Mouse (Mus musculus) gastrocnemius, postnatal 25 days (tissue): ENCODE measurements around the gene Cdkn1c. TPM values are rescaled to one million over a fixed set of nuclear protein-coding genes. Genes with fewer than 3 reads are reported as not detected.
A peak's percentile ranks its signal among the peaks of the same experiment; 100 is the strongest.

Source experiments
- DNase-seq: peaks from one replicate; pipeline ENCODE4 v3.0.0; 2022
- long read RNA-seq, 2 experiments: library from polyadenylated mRNA; stranded (forward); transcript quantifications; one replicate each; pipeline ENCODE4 v2.0.0; 2021
- total RNA-seq, 2 experiments: library from RNA; stranded (reverse); gene quantifications; 1 replicate in 1 of 2; 2 replicates in 1 of 2; pipeline ENCODE4 v1.2.3; 2021

Gene Cdkn1c
- 100 to 1,000 TPM in 1 of 2 experiments, 10 to 100 TPM in 1; 95.8 to 152 TPM for total RNA-seq
- long read RNA-seq, experiment 1, transcript Cdkn1c-201 (4 exons, 1,901 nt): major isoform, 35 of 135 reads
- long read RNA-seq, experiment 1, transcript Cdkn1c-202 (4 exons, 1,888 nt): minor isoform, 10 of 135 reads
- long read RNA-seq, experiment 1, transcript Cdkn1c-204 (2 exons, 500 nt): minor isoform, 7 of 135 reads
- long read RNA-seq, experiment 1, partial matches to known transcripts: 3 of 135 reads
- long read RNA-seq, experiment 1, other reads (novel, unspliced or antisense): 80 of 135 reads
- long read RNA-seq, experiment 2, transcript Cdkn1c-202 (4 exons, 1,888 nt): minor isoform, 26 of 328 reads
- long read RNA-seq, experiment 2, transcript Cdkn1c-205 (3 exons, 667 nt): minor isoform, 5 of 328 reads
- long read RNA-seq, experiment 2, transcript Cdkn1c-201 (4 exons, 1,901 nt): major isoform, 75 of 328 reads
- long read RNA-seq, experiment 2, partial matches to known transcripts: 6 of 328 reads
- long read RNA-seq, experiment 2, other reads (novel, unspliced or antisense): 213 of 328 reads

DNA sequence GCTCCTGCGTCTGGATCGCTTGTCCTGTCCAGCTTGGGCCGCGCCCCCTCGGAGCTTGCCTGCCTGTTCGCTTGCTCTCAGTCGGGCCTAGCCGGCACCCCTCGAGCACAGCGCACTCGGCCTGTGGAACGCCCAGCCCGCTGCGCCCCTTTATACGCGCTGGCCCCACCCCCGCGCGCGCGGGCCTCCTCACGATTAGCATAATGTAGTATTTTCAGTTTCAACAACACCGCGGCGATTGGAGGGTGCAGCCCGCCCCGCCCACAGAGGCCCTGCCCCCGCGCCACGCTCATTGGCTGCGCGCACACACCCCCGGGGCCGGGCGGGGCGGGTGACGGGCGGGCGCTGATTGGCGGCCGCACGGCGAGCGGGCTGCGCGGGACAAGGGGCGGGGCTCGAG lies at the start of gene Cdkn1c:
Gene Cdkn1c (minus strand): TSS at position 177 of the 400 bp plus-strand sequence.
- DNase-seq: peak; percentile 94

DNA sequence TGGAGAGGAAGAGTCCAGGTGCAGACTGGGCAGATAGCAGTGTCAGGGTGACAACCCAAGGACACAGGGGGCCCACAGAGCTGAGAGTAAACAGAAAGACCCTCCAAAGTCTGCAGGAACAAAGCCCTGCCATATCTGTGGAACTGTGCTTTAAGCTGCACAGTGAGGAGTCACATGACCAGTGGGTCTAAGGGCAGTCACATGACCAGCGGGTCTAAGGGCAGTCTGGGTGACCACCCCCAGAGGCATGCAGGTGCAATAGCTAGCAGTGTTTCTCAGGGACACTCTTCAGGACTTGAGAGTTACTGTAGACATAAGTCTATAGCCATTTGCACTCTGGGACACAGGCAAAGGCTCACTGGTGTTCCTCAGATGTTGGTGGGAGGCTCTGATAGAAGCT lies 48.7 kb upstream of the Cdkn1c start:
- DNase-seq: no peak

GRCm38 (mm10) chr7:143506675-143507074 lies 45.8 kb upstream of the Cdkn1c start:
- no peak for DNase-seq

DNA sequence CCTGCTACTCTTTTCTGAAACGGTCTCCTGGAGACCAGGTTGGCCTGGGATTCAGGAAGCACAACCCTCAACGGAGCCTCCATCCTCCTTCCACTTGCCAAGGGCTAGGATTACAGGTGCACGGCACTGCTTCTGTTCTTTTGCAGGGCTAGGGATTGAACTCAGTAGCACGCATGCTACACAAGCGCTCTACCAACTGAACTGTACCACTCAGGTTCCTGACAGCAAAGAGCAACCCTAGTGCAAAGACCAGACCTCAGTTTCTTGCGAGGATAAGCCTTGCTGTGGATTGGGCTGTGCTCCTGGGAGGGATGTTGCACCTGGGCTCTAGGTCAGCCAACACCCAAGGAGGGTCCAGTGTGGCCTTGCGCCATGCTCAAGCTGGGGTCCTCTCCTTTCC lies 45.4 kb upstream of the Cdkn1c start:
- DNase-seq: no peak

DNA sequence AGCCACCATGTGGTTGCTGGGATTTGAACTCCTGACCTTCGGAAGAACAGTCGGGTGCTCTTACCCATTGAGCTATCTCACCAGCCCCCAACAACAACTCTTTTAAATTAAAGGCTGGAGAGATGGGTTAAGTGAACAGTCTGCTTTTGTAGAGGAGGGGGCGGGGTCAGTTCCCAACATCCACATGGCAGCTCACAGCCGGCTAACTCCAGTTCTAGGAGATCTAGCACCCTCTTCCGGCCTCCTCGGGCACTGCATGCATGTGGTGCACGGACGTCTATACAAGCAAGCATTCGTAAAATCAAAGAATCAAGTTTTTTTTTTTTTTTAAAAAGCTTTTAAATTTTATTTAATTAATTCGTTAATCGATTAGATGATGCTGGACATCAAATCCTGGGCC lies 45.0 kb upstream of the Cdkn1c start:
- DNase-seq: peak; percentile 46

GRCm38 (mm10) chr7:143505411-143505810 lies 44.6 kb upstream of the Cdkn1c start:
- no peak for DNase-seq

- no peak for DNase-seq
These were observed 43.1 kb upstream of the Cdkn1c start for GRCm38 (mm10) chr7:143503926-143504325.

DNA sequence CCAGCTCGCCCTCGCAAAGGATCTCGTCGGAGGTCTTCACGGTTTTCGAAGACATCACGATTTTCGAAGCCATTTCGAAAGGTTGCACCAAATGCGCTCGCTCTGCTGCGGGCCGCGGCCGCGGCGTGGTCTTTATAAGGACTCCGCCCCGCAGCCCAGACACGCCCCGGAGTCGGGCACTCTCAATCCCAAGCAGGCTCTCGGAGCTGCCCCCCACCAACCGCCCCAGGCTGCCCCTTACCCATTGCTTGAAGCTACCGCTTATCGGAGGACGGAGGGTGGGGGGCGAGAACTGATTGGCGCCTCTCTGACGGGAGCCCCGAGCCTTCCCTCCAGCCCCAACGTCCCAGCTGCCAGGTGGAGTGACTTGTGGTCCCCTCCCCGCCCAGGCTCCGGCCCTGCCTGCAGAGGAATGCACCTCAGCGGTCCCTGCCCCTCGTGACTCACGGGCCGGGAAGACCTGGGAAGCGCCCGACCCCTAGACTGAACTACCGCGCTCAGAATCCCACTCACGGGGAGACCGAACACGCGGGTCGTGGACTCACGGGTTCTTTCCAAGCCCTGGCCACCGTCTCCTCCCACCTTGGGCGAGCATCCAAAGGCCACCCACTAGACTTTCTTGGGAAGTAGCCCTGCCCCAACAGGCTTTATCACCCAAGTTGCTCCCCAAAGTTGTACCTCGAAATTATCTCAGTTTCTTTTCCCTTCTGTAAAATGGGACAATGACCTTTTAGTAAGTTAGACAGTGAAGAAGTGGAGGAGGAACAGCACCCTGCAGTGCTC lies 41.8 kb upstream of the Cdkn1c start, which contains the start of gene Phlda2:
Gene Phlda2 (minus strand): TSS at position 733 of the 783 bp plus-strand sequence.
- no peak for DNase-seq

DNA sequence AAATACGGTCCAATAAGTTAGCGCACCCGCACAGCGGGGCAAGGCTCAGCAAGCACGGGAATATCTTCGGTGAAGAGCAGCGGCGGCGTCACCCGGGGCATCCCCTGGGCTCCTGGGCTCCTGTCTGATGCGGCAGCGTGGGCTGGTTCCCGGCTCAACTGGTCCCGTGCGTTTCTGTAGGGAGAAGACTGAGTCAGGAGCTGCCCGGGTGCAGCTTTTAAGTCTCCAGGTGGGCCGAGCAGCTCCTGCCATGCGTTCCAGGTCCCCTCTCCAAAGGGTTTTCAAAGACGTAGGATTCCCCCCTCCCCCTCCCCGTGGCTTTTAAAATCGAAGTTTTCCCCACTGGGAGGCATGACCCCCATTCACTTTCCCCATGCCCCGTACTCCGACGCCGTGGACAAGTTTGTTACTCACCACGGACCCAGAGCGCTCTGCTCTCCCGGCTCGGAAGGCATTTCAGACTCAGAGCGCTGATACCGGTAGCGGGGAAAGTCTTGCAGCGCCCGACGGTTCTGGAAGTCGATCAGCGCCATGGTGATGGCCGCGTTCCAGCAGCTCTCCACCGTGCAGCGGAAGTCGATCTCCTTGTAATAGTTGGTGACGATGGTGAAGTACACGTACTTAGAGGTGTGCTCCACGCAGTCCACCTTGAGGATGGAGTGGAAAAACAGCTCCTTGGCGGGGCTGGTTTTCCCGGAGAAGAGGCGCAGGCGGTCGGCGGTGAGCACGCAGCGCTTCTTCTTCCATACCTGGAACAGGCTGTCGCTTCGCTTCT lies 41.0 kb upstream of the Cdkn1c start:
- no peak for DNase-seq

DNA sequence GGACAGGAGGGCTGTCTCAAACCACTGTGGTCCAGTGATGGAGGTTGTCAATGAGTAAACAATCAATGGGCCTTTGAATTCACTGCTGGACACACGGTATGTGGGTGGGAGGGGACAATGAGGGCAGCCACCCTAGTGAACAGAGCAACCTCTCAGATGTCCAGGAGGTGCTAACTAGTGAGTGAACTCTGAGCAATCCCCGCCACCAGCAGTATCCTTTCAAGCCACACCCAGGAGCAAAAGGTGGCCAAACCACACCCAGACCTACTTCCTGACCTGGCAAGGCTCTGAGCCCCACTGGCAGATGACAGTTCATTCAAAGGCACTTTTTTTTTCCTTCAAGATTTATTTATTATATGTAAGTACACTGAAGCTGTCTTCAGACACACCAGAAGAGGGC lies 40.1 kb upstream of the Cdkn1c start:
- no peak for DNase-seq

DNA sequence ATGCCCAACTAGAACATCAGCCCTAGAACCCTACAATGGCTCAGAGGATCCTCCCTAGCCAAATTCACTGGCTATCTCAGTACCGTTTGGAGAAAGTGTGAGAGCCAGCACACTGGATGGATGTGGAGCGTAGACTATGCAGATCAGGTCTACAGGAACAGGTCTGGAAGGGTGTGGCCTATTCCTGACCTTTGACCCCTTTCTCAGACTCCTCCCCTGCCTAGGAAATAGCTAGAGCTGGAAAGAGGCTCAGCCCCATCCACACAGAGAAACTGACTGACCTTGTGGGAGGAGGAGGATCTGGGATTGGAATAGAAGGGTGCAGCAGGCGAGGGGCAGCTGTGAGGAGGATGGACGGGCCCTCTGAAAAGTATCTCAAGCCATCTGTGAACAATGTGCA lies 37.7 kb upstream of the Cdkn1c start:
- DNase-seq: no peak

- DNase-seq: no peak
These were observed 34.5 kb upstream of the Cdkn1c start for GRCm38 (mm10) chr7:143495104-143495961.

GRCm38 (mm10) chr7:143493616-143494126 lies 32.8 kb upstream of the Cdkn1c start:
- DNase-seq: no peak

GRCm38 (mm10) chr7:143489735-143490134 lies 28.9 kb upstream of the Cdkn1c start:
- DNase-seq: no peak

- no peak for DNase-seq
These were observed 21.7 kb upstream of the Cdkn1c start for GRCm38 (mm10) chr7:143482541-143482940.

GRCm38 (mm10) chr7:143481806-143482387 lies 21.0 kb upstream of the Cdkn1c start:
- no peak for DNase-seq

DNA sequence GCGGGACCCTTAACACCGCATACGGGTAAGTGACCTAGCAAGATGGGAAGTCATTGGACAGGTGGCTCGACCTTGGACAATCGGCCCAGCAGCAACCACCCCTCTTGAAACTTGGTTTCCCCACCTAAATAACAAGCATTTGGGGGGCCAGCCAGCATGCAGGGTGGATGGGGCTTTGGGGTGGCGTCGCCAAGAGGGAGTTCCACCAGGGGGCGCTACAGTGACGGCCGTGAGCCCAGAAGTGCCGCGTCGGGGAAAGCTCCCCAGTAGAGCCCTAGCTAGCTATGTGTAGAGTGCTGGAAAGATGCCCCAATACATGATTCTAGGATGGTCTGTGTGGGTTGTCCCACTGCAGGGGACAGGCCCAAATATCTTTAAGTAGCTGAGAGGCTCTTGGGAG lies 19.6 kb upstream of the Cdkn1c start:
- no peak for DNase-seq

DNA sequence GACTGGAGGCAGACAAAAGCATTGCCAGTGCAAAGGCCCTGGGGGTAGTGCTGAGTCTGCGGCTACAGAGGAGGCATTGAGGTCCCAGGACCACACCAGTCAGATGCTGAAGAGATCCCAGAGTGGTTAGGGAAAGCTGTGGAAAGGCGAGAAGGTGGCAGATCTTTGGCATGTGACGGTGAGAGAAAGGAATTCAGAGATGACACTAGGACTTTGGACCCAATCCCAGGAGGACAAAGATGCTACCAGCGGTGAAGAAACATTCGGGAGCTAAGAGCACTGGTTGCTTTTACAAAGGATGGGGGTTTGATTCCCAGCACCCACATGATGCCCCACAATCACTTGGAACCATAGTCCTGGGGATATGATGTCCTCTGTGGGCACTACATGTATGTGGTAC lies 16.9 kb upstream of the Cdkn1c start:
- no peak for DNase-seq

- DNase-seq: no peak
These were observed 16.0 kb upstream of the Cdkn1c start for GRCm38 (mm10) chr7:143476702-143477335.

DNA sequence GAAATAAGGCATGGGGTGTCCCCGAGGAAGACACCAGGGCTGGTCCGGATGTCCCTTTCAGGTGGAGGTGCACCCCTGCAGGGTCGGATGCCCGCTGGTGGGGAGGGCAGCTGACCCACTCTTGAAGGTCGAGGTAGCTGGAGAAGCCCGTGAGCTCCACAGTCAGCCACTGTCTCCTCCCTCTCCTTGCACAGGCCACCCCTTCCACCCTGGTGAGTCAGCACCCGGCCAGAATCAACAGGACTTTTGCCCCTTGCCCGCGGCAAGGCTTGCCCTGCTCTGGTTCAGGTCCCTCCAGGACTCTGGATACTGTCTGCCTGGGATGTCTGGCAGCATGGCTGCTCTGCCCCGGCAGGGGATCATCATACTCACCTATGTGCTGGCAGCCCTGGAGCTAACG lies 15.0 kb upstream of the Cdkn1c start:
- DNase-seq: no peak
